Mouse (Mus musculus): ENCODE measurements at regions not wholly inside any gene's neighbourhood (a gene's known extent, or its start where the extent isn't known, plus 50 kb on each side); places are given as distances from the start of the nearest gene placed in this dataset.

DNA sequence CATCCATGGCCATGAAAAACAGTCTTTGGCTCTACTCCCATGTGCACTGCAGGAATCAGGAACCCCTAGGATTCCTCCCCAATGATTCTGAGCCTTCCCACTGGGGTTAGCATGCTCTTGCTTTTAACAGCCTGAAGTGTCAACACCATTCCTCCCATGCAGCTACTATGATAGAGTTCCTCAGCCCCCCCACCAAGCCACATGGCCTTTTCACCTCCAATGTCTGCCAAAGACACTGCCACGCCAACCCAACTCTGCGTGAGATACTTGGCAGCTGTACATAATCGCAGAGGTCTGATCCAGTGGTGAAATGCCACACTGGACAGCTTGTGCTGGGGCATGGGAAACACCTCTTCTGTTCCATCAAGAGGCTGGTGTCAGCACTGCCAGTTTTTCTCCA lies 128.6 kb upstream of the H2al1a start:
- DNase-seq (ENCODE audit: low read depth): no peak

DNA sequence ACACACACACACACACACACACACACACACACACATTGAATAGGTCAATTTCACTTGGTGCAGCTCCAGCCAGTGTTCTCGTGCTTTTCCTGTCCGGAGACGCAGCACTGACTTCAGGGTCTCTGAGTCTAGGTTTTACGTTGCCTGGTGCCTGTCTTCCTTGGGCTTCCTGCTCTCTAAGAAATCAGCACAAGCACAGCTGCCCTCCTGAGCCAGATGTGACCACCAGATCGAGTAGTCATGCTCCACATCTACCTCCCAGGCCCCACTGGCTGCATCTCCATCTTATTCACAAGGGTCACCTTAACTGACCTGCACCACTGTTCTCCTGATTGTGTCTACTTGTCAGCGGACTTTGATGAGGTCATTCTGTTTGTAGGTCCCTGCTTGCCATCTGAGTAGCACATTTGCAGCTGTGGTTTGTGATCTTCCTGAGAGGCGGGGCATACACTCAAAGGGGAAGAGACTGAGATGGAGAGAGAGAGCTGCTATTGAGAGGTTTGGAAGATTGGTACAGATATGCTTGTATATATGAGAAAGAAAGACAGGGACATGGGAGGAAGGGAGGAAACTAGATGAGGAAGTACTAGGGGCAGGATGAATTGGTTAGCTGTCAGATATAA lies 118.8 kb upstream of the H2al1a start:
- no peak for DNase-seq (ENCODE audit: low read depth)

DNA sequence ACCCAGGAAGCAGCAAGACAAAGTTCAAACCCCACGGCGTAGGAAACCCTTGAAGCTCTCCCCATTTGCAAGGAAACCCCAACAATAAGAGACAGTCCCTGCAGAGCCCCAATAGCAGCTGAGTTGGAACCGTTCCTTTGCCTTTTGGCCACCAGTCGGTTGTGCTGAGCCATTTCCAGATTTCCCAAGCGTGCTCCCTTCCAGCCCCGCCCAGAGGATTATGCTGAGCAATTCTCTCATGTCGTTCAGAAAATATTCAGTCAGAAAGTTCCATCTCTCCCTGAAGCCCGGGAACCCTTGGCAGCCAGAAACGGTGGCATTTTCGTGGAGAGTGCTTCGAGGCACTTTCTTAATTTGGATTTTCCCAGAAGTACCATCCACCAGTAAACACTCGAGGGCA lies 117.2 kb upstream of the H2al1a start:
- peak; percentile 6 for DNase-seq (ENCODE audit: low read depth)

- no peak for DNase-seq (ENCODE audit: low read depth)
Measured at GRCm38 (mm10) chrX:11190851-11191250, 108.2 kb upstream of the H2al1a start.

DNA sequence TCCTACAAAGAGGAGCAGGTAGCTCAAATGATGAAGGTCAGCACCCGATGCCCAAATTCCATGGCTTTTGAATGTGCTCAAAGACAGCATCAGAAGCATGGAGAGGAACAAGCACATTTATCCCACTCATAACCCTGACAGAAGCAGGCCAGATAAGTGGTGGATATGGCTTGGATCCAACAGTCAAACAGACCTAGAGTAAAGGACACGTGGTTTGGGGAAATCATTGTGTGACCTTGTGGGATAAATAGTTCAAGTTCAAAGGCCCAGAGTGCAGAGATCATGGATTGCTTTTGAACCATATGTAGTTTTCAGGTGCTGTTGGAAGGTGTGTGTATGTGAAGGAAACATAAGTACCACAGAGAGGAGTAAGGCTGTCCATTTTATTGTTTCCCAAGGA lies 94.9 kb upstream of the H2al1a start:
- DNase-seq (ENCODE audit: low read depth): no peak

DNA sequence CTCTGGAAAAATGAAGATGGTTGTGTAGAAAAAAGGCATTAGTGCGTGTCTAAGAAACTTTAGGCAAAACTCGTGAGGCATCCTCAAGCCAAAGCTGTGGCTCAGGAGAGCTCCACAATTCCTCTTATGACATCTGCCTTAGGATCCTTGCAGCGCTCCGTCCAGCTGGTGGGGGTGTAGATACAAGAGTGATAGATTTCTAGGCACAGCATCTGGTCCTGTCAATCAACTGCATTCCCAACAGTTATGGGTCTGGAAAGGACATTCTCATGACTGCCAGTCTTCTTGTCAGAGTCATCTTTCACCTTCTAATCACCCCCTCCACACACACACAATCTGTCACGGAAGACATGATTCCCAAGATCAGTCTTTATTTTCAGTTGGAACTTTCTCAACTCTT lies 89.2 kb upstream of the H2al1a start:
- DNase-seq (ENCODE audit: low read depth): no peak

- DNase-seq (ENCODE audit: low read depth): no peak
Measured at GRCm38 (mm10) chrX:11212811-11213210, 86.2 kb upstream of the H2al1a start.

- DNase-seq (ENCODE audit: low read depth): no peak
Measured at GRCm38 (mm10) chrX:11213492-11213891, 85.6 kb upstream of the H2al1a start.

- no peak for DNase-seq (ENCODE audit: low read depth)
Measured at GRCm38 (mm10) chrX:11239066-11239465, 60.0 kb upstream of the H2al1a start.

GRCm38 (mm10) chrX:11245576-11245975 lies 53.5 kb upstream of the H2al1a start:
- DNase-seq (ENCODE audit: low read depth): no peak
